Mouse (Mus musculus): Measurements from ENCODE around the gene Map3k10.
"Not testable (repeated sequence)": the region's sequence is repeated elsewhere in the genome, so short reads cannot be mapped to it uniquely, and the experiment has no call there.

Map3k10 gene

DNA sequence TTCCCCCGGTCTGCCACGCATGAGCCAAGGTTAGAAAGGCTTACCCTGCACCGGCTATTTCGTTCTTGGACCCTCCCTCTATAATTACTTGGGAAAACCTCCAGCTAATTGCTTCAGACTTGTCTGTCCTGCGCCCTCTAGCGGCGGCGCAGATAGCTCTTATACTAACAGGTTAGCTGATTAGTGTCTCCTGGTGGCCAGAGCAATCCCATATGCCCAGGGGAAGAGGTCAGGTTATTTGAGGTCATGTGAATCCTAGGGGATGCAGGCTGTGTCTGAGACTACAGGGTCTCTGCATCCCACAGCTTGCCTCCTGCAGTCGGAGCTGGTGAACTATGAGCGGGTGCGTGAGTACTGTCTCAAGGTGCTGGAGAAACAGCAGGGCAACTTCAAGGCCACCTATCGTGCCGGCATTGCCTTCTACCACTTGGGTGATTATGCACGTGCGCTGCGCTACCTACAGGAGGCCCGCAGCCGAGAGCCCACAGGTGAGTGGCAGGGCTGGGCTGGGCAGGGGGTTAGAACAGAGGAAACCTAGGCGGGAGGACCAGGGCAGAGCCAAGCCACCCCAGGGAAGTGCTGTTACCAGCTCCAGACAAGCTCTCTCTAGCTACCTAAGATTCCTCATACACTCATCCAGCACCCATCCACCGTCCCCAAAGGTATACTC, 19.7 kb downstream of the Map3k10 start:
- peak; percentile 77 to 83 for DNase-seq (ENCODE audit: low spot score in 2 of 2)

DNA sequence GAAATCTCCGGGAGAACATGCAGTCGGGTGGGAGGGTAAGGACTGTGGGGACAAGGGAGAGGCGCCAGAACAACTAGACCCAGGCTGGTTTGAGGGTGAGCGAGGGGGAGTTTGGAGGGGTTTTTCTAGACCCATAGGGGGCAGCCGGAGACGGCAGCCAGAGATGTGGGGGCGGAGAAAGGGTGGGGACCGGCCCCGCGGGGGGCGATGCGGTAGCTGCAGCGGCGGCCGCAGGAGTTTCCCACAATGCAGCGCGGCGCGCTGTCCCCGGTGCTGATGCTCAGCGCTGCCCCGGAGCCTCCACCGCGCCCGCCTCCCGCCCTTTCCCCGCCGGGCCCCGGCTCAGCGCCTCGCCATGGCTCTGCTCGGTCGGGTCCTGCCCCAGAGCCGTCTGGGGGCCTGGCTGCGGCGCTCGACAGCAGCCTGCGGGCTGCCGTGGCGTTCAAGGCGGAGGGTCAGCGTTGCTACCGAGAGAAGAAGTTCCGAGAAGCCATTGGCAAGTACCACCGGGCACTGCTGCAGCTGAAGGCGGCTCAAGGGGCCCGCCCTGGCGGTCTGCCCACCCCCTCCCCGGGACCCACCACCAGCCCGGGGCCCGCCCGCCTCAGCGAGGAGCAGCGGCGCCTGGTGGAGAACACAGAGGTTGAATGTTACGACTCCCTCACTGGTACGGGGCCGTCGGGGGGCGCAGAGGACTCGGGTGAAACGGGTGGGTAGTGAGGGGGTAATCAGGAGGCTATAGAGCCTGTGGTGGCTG, 20.5 kb downstream of the Map3k10 start, which contains the start of gene Ttc9b:
TSS of gene Ttc9b (plus strand) at position 235 of the 757 bp plus-strand sequence.
- peak; percentile 75 to 83 for DNase-seq (ENCODE audit: low spot score in 2 of 2)

DNA sequence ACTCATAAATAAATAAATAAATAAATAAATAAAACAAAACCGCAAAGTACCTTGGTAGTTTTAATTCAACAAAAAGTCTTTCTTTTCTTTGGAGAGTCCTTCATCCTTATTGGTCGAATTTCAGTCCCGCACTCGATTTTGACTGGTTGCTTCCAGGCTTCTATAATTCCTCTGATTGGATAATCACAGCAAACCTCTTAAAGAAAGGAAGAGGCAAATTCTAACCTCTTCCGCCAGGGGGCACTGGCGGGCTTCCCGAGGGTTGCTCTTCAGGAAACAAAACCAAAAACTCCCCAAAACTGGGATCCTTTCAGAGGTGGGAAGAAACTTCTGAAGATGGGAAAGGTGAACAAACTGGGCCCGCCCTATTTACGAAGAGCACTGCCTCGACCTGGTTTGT, 23.4 kb downstream of the Map3k10 start:
- DNase-seq (ENCODE audit: low spot score in 2 of 2): peak; percentile 80 to 85

DNA sequence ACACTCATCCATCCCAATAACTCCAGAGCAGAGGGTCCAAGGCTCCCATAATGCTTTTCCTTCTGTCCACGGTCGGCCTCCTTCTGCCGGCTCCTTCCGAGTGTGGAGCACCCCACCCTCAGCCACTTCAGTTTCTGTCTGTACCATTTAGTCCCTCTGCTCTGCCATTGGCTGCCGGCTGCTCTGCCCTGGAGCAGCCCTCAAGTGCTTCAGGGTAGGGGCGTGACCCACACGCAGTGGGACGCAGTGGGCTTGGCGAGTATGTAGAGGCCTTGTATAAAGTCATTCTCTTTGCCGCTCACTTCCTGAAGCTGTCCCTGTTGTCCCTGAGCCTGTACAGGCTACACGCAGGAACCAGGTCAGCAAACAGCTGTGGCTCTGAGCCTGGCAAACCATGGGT, 24.7 kb downstream of the Map3k10 start:
- DNase-seq (ENCODE audit: low spot score in 2 of 2): no peak

DNA sequence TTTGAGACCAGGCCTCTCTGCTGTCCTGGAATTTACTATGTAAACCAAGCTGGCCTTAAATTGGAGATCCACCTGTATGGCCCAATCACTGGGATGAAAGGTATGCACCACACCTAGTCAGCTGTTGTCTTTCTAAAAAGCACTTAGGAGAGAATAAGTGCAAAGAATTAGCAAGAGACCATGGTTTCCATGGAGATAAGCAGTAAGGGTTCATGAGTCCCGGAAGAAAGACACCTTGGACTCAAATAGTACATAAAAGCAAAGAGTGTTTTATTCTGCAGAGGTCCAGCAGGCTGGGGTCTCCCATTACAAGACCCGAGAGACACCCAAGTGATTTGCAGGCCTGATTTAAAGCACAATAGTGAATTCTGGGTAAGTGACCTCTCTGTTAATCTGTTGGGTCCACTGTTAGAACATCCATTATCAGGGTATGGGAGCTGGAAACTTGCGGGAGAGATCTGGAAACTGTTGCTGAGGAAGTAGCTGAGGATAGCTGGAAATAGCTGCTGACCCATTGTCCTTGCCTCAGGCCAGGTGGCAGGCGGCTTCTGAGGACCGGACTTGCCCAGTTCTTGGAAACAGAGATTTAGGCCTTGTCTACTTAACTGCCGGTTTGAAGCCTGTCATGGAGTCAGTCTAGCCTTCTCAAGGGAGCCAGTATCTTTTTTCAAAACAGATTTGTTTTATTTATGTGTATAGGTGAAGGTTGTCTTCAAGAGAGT, 27.0 kb downstream of the Map3k10 start:
- DNase-seq (ENCODE audit: low spot score in 2 of 2): no peak

DNA sequence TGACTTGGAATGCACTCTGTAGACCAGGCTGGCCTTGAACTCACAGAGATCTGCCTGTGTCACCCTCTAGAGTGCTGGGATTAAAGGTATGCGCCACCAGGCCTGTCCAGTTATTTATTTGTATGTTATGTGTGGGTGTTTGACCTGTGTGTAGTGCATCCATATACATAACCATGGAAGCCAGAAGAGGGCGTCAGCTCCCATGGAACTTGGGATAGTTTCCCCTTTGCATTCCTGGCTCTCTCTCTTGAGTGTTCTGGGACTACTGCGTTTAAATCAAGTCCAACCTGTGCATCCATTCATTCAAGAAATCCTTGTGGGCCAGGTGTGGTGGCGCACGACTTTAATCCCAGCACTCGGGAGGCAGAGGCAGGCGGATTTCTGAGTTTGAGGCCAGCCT, 27.9 kb downstream of the Map3k10 start:
- no peak for DNase-seq (ENCODE audit: low spot score in 2 of 2)

DNA sequence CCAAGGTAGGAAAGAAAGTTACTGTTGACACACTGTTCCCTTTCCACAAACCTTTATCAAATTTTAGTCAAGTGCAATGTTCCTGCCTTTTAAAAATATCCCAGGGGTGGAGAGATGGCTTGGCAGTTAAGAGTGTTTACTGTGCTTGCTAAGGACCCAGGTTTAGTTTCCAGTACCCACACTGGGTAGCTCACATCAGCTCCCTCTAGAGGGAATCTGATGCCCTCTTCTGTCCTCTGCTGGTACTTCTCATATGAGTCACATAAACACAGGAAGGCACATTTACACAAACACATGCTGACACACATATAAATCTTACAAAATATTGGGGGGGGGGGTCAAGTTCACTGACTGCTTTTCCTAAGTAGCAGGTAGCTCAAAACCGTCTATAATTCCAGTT, 29.9 kb downstream of the Map3k10 start:
- no peak for DNase-seq (ENCODE audit: low spot score in 2 of 2)

DNA sequence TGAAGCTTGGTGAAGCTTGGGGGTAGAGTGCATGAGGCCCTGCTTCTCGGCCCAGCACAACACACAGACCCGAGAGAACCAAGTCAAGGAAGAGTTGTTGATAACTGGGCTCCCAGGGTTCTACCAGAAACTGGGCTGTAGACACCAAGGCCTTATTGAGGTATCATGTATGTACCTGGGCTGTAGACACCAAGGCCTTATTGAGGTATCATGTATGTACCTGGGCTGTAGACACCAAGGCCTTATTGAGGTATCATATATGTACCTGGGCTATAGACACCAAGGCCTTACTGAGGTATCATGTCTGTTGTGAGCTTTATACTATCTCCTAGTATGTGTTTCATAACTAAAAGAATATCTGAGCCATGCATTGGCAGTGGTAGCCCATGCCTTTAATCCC, 39.3 kb downstream of the Map3k10 start:
- not testable (repeated sequence) for DNase-seq (ENCODE audit: low spot score in 2 of 2)

DNA sequence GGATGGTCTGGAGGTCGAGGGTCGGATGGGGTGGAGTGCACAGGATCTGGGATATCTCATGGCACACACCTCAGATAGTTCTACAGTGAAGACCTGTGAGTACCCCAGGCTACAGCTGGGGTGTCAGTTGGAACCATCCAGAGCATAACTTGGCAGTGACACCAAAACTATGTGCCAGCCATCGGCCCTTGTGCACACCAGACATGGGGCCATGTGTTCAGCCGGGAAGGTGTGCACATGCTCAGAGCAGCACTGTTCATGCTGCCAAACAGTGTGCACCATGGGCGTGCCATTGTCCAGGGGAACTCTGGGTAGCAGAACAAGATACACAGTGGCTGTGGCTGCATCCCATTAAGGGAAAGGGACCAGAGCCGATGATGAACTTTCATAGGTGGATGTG, 39.7 kb downstream of the Map3k10 start:
- no peak for DNase-seq (ENCODE audit: low spot score in 2 of 2)

DNA sequence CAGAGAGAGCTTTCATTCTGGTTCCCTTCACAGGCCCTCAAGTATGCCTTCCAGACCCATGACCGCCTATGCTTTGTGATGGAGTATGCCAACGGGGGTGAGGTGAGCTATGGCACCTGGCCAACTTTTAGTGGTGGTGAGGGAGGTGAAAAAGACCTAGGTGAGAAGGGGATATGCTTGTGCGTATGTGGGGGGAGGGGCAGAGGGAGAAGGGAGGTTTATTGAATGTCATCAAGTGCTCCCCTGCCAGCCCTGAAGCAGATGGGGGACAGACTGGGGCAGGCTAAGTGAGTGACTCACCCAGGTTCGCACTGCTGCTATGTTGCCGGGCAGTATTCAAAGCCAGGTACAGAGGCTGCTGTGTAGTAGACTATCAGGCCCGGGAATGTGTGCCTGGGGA, 41.2 kb downstream of the Map3k10 start:
- no peak for DNase-seq (ENCODE audit: low spot score in 2 of 2)

DNA sequence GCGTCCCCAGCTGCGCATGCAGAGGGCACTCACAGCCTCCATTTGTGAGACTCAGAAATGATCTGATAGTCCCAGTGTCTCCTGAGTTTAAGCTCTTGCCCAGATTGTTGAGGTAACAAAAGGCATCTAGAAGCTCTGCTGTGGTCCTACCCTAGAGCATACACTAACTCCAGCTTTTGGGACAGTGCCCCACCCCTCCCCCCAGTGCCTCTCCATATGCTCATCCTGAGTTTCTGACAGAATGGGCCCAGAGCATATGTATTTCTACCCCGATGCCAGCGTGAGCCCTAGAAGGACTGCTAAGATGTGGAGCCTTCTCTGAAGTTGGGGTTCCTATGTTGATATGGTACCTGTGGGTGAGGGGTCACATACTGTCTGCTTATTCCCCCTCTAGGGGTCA, 43.0 kb downstream of the Map3k10 start:
- DNase-seq (ENCODE audit: low spot score in 2 of 2): no peak

DNA sequence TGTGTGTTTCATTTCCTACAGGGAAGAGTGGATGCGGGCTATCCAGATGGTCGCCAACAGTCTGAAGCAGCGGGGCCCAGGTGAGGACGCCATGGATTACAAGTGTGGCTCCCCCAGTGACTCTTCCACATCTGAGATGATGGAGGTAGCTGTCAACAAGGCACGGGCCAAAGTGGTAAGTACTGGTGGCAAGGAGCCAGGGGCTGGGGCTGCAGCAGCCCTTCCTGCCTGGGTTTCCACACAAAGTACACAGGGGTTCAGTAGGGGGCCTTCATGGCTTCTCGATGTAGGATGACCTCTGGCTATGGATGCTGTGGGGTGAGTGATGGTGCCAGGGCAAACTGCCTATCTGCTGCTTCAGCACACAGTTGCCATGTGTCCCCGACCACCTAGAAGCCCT, 45.6 kb downstream of the Map3k10 start:
- not testable (repeated sequence) for DNase-seq (ENCODE audit: low spot score in 2 of 2)

DNA sequence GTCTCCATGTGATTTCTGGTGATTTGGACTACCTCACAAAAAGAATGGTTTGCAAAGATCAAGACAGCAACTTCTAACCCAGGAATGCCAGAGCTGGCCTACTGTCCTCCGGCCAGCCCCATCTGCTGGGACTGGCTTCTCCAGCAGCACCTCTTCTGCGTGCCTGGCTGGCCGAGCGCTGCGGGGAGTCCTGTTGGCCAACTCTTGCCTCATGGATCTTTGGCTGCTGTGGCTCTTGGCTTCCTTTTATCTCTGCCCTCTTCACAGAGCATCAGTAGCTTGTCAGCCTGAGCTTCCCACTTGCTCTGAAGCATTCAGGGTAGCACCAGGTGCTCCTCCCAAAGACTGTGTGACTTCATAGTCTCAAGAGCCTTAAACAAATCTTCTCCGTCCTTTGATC, 46.2 kb downstream of the Map3k10 start:
- DNase-seq (ENCODE audit: low spot score in 2 of 2): no peak

DNA sequence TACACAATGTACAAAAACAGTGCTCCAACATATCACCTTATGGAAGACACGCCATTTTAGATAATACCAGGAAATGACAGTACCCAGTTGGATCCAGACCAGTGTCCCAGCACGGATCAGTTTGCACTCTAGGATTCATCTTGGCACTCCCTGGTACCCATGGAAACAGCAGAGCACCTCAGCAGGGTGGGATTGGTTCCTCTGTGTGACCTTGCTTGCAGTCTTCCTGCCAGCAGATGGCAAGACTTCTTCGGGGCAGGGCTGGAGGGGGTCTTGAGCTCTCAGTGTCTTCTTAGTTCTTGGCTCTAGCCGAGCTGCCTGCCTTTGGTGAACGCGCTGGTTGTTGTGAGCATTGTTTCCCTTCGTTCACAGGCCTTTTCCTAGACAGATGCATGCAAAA, 46.7 kb downstream of the Map3k10 start:
- no peak for DNase-seq (ENCODE audit: low spot score in 2 of 2)

DNA sequence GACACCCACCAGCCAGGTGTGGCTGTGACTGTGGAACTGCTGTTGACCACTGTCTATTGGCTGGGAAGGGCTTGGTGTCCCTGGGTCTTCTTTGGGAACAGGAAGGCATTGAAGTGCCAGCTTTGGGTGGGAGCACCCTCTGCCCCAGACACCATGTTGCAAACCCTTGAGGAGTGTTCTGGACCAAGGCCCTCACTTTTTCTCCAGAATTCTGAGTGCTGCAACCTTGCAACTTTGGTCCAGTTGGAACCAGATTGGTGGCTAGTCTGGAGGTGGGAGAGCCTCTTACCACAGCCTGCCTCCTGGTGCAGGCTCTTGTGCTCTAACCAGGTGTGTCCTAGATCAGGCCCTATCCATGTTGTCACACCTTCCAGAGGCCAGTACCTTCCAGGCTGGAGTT, 49.4 kb downstream of the Map3k10 start:
- no peak for DNase-seq (ENCODE audit: low spot score in 2 of 2)

DNA sequence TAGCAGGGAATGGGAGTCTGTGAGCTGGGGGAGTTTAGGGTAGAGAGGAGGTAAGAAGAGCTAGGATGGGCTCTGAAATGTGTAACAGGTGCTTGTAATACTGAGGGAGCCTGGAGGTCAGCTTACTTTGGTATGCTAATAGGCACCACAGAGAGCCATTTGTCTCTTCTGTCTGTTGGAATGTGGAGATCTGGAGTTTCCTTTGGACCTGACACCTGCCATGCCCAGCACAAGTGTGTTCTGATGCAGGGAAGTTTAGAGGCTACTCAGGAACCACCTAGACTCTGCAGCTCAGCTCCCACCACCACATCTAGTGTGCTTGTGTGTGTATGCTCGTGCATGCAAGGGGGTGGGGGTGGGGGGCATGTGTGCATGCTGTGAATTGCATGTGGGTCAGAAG, 52.2 kb downstream of the Map3k10 start:
- DNase-seq (ENCODE audit: low spot score in 2 of 2): no peak

DNA sequence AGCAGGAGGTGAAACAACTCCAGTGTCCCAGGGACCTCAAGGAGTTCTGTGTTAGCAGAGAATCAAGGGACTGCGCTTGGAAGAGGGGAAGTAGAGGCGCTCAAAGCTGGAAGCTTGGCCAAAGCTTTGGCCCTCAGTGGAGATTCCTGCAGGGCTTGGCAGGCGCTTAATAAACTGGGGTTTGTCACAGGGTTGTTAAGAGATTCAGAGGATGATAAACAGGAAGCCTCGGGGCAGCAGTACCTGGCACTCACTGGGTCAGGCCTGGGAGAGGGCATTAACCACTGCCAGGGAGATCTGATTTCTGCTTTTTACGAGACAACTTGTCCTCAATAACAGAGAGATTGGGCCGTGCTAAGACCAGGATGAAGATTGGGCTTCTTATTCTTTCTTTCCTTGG, 53.4 kb downstream of the Map3k10 start:
- no peak for DNase-seq (ENCODE audit: low spot score in 2 of 2)

DNA sequence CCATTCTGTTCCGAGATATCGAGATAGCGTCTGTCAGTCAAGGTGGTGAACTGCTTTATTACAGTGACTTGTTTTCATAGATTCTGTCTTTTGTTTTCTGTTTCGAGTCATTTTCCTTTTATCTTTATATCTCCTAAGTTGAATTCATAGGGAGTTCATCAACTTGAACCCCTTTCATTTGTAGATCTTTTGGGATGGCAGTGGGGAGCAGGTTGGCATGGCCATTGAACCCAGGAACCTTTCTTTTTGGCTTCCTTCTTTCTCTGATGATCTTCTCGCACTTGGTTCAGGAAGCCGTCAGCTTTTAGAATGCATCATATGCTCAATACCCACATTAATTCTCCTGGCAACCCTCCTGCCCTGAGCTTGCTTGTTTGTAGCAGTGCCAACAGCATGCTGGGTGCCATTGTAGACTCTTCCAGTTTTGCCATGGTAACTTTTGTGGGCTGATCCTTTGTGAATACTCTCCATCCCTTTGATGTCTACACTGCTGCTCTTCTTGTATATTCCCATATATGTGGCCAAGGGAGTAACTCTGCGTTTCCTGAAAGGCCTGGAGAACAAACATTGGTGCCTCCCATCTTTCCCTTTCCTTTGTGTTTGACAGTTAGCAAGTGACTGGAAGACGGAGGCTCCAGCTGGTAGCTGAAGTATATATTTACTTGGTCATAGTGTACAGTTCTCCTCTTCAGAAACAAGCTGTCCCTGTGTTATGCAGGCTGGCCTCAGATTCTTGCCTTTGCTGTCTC, 60.5 kb downstream of the Map3k10 start:
- peak; percentile 42 to 46 for DNase-seq (ENCODE audit: low spot score in 2 of 2)

DNA sequence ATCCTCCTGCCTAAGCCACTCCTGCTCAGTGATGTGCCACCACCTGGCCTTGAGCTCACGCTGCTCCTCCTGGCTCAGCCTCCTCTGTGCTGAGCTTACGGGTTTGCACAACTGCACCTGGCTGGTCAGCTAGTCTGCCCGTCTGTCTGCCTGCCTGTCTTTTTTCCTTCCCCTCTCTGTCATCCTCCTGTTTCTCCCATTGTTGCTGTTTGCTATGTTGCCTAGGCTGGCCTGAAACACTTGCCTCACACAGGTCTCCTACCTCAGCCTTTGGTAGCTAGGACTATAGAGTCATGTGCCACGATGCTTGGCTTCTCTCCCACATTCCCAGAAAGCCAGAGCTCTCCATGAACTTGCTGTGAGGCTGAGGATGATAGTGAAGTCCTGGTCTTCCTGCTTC, 61.5 kb downstream of the Map3k10 start:
- no peak for DNase-seq (ENCODE audit: low spot score in 2 of 2)

DNA sequence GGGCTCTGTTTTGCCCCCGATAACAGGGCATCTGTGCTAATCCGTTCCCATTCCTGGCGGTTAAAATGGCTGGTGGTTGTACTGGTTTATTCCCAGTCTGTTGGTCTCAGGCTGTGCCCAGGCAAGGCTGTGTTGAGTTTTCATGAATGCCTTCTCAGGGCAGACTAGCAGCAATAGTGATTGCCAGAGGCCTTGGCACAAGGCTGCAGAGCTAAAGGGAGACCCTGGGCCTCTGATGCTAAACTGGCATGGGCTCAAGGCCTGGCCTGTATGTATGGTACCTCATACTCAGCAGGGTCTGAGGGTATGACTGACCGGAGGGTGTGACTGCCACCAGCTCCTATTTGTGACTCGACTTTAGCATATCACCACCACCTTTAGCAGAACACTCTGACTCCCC, 63.5 kb downstream of the Map3k10 start:
- no peak for DNase-seq (ENCODE audit: low spot score in 2 of 2)

DNA sequence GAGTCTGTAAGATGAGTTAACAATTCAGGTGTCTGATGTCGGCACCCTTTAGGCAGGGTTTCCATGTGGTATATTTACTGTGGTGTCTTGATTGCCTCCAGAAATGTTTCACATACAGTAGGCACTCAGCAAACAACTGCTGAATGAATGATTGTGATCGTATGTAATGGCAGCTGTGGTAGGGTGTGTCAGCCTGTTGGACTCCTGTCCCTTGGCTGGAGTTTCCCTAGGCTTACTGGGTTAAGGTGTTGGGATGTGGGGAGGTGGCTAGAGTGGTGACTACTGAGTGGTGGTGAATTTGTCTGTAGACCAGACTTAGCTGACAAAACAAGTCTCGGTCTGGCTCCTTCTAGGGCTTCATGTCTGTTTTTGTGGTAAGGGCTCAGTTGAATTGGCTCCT, 64.0 kb downstream of the Map3k10 start:
- no peak for DNase-seq (ENCODE audit: low spot score in 2 of 2)

DNA sequence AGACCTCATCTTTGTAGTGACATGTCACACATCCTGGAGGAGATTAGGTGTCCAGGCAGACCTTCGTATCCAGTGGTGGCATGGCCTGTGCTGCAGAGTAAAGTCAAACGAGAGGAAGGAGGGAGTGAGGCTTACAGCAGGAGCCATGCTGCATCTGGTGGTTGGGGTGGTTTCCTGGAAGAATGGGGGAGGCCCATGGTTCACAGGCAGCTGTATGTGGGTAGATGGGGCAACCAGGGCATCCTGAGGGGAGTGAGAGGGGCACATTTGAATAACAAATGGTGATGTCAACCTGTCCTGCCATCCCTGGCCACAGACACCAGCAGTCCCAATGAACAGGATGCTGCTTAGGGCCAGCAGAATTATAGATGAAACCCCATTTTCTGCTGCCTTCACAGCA, 64.7 kb downstream of the Map3k10 start:
- DNase-seq (ENCODE audit: low spot score in 2 of 2): no peak
